Mouse (Mus musculus) stomach, embryonic 14.5 days (tissue): ENCODE data around the gene Kcnma1. TPM values are rescaled to one million over a fixed set of nuclear protein-coding genes. Genes with fewer than 3 reads are reported as not detected.

Source experiments
- ATAC-seq: fragments of 200-750 bp; cut with Nextera tagmentation; 2 replicates; pipeline ENCODE4 v1.8.0; 2017; ENCODE audit warnings: low read depth, moderate TSS enrichment; ENCODE audit not compliant: insufficient number of reproducible peaks, insufficient read depth, low FRiP score
- H3K27ac ChIP-seq: fragments of 300-500 bp; sonication (generic); 2 replicates; pipeline ENCODE4 v1.5.1; 2014; ENCODE audit warnings: mild to moderate bottlenecking, low read length, moderate library complexity, mixed read lengths
- H3K27me3 ChIP-seq: fragments of 300-500 bp; sonication (generic); 2 replicates; pipeline ENCODE4 v1.6.1; 2014; ENCODE audit warnings: low read length, control low read depth, mixed read lengths; ENCODE audit not compliant: control insufficient read depth, insufficient read depth
- H3K36me3 ChIP-seq: fragments of 300-500 bp; sonication (generic); 2 replicates; pipeline ENCODE4 v1.6.1; 2014; ENCODE audit warnings: mild to moderate bottlenecking, control low read depth, low read length, moderate library complexity, mixed read lengths; ENCODE audit not compliant: control insufficient read depth, insufficient read depth
- H3K4me1 ChIP-seq: fragments of 300-500 bp; sonication (generic); 2 replicates; pipeline ENCODE4 v1.6.1; 2014; ENCODE audit warnings: low read length, control low read depth, mixed read lengths; ENCODE audit not compliant: control insufficient read depth, insufficient read depth
- H3K4me2 ChIP-seq: fragments of 300-500 bp; sonication (generic); replicated peaks from 2 replicates; pipeline ENCODE4 v1.6.1; 2014; ENCODE audit warnings: low read depth, low read length, control low read depth
- H3K4me3 ChIP-seq: fragments of 300-500 bp; sonication (generic); 2 replicates; pipeline ENCODE4 v1.5.1; 2014; ENCODE audit warnings: low read depth, low read length, control low read depth
- H3K9ac ChIP-seq: fragments of 300-500 bp; sonication (generic); replicated peaks from 2 replicates; pipeline ENCODE4 v1.6.1; 2014; ENCODE audit warnings: low read depth, mild to moderate bottlenecking, control low read depth, low read length, moderate library complexity, mixed read lengths
- H3K9me3 ChIP-seq: fragments of 300-500 bp; sonication (generic); 2 replicates; pipeline ENCODE4 v1.6.1; 2016; ENCODE audit warnings: low read depth, low read length, control low read depth; ENCODE audit not compliant: control insufficient read depth
- WGBS: fragments of 180-500 bp; shearing (Covaris S2); extraction: QIAGEN DNeasy Blood & Tissue Kit; methylation state at CpG from one replicate; pipeline ENCODE4 v1.1.7; 2014; 5-methylcytosine and 5-hydroxymethylcytosine counted together
- polyA plus RNA-seq: library from polyadenylated mRNA; unstranded; fragments of >200 nt; fragmentation: Nextera tagmentation; extraction: Ambion mirVana; gene quantifications from 2 replicates; pipeline ENCODE4 v1.2.1, GENCODE M21; 2014

Kcnma1 gene
- polyA plus RNA-seq, 1 experiment from 2014 or later = 14.4 TPM

DNA sequence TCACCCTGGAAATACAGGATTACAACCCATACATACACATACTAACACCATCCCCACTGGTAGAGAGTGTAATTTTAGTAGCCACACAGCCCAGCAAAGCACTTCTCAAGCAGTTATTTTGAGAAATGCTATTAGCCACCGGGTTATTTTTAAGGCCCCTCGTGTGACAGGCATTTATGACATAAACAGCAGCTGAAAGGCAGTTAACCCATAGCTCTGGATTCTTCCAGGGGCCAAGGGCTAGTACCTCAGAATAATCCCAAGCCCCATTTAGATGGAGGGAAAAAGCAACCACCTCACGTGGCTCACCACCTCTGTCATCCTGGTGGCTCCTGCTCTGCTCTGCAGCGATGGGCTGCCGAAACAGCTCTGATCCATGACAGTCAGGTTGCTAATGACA is 136.7 kb downstream of the Kcnma1 start:
- no peak overlapping the region for H3K9ac ChIP-seq
- H3K4me3 ChIP-seq = no peak overlapping the region
- ATAC-seq = no peak
- no peaks in the 10 kb centered on the region for H3K27me3 ChIP-seq
- H3K4me1 ChIP-seq = no peaks in the 10 kb centered on the region
- 72% methylated on average over 5 of the region's 5 CpGs for WGBS
- no peak overlapping the region for H3K27ac ChIP-seq
- no peaks in the 10 kb centered on the region for H3K36me3 ChIP-seq
- H3K4me2 ChIP-seq = no peak overlapping the region
- no peaks in the 10 kb centered on the region for H3K9me3 ChIP-seq

DNA sequence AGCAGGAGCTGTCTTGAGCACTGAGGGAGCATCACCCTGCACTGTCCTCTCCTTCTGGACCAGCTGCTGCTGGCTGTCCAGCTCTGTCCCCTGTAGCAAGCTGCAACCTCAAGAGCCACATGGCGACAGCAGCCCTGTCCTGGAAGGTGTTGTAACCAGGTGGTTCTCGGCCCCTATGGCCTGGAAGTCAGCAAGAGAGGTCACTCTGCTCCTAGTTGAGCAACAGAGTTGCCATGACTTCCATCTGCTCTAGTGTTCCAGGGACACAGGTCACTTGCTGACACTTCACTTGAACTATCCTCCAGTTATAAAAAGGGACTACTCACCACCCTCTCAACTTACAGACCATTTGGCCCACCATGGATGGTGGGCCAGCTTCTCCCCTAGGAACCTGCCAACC is 139.7 kb downstream of the Kcnma1 start:
- H3K36me3 ChIP-seq = no peaks in the 10 kb centered on the region
- H3K9me3 ChIP-seq = no peaks in the 10 kb centered on the region
- H3K27ac ChIP-seq = no peak overlapping the region
- H3K9ac ChIP-seq = no peak overlapping the region
- ATAC-seq = no peak
- H3K27me3 ChIP-seq = no peaks in the 10 kb centered on the region
- no peak overlapping the region for H3K4me2 ChIP-seq
- no peak overlapping the region for H3K4me3 ChIP-seq
- H3K4me1 ChIP-seq = no peaks in the 10 kb centered on the region
- WGBS = 72% methylated on average over 2 of the region's 2 CpGs

GRCm38 (mm10) chr14:23857034-23857433 is 157.3 kb downstream of the Kcnma1 start:
- no peaks in the 10 kb centered on the region for H3K4me1 ChIP-seq
- H3K9ac ChIP-seq = no peak overlapping the region
- ATAC-seq = no peak
- H3K4me3 ChIP-seq = no peak overlapping the region
- no peak overlapping the region for H3K27ac ChIP-seq
- no peak overlapping the region for H3K4me2 ChIP-seq
- H3K27me3 ChIP-seq = no peaks in the 10 kb centered on the region
- H3K9me3 ChIP-seq = no peaks in the 10 kb centered on the region
- no peaks in the 10 kb centered on the region for H3K36me3 ChIP-seq
- WGBS = 79% methylated on average over 4 of the region's 4 CpGs

DNA sequence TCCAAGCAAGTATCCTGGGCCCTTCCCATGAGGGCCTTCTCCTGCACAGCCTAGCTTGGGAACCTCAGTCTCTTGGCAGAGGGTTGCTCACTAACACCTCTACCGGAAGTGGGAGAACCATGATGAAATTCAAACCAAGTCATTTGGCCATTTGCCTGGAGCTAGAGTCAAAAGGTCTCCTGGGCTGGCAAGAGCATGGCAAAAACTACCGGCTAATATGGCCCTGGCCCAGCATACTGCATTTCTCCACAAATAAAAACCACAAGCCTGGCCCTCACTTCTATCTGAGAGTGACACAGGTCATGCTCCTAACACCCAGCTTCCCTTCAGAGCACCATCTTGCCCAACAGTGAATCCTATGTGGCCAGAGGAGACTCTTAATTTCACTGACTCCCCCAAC is 159.3 kb downstream of the Kcnma1 start:
- no peak overlapping the region for H3K27ac ChIP-seq
- WGBS = 83% methylated on average over 2 of the region's 2 CpGs
- no peaks in the 10 kb centered on the region for H3K9me3 ChIP-seq
- ATAC-seq = no peak
- H3K9ac ChIP-seq = no peak overlapping the region
- no peaks in the 10 kb centered on the region for H3K4me1 ChIP-seq
- no peaks in the 10 kb centered on the region for H3K27me3 ChIP-seq
- no peak overlapping the region for H3K4me2 ChIP-seq
- no peaks in the 10 kb centered on the region for H3K36me3 ChIP-seq
- H3K4me3 ChIP-seq = no peak overlapping the region

GRCm38 (mm10) chr14:23848529-23849141 is 165.7 kb downstream of the Kcnma1 start:
- Histone ChIP-seq H3K27me3 (no peaks in the 10 kb centered on the region), H3K4me1 (no peaks in the 10 kb centered on the region), H3K9me3 (no peaks in the 10 kb centered on the region), H3K4me2 (no peak overlapping the region), H3K9ac (no peak overlapping the region), H3K36me3 (no peaks in the 10 kb centered on the region), H3K4me3 (no peak overlapping the region), H3K27ac (no peak overlapping the region)
- ATAC-seq = no peak
- WGBS = 35% methylated on average over 6 of the region's 6 CpGs

DNA sequence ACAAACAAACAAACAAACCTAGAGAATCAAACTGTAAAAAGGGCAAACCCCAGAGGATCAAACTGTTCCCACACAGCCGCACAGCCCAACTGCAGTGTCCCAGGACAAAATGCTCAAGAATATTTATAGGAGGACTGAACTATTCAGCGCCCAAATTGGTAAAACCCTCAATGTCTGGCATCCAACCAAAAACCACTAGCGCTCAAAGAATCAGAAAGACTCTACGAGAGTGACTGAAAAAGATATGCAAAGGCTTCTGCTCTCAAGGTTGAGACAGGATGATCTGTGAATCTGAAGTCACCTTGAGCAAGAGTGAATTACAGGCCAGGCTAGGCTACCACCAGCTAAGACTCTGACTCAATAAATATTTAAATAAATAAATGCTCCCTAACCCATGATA is 167.6 kb downstream of the Kcnma1 start:
- WGBS = 87% methylated on average over 4 of the region's 4 CpGs
- H3K27me3 ChIP-seq = no peaks in the 10 kb centered on the region
- H3K4me3 ChIP-seq = no peak overlapping the region
- H3K4me1 ChIP-seq = no peaks in the 10 kb centered on the region
- H3K27ac ChIP-seq = no peak overlapping the region
- H3K4me2 ChIP-seq = no peak overlapping the region
- no peaks in the 10 kb centered on the region for H3K36me3 ChIP-seq
- no peaks in the 10 kb centered on the region for H3K9me3 ChIP-seq
- H3K9ac ChIP-seq = no peak overlapping the region
- ATAC-seq = no peak

GRCm38 (mm10) chr14:23842025-23842424 is 172.3 kb downstream of the Kcnma1 start:
- Histone ChIP-seq H3K36me3 (no peaks in the 10 kb centered on the region), H3K4me3 (no peak overlapping the region), H3K27me3 (no peaks in the 10 kb centered on the region), H3K4me1 (no peaks in the 10 kb centered on the region), H3K4me2 (no peak overlapping the region), H3K9ac (no peak overlapping the region), H3K27ac (no peak overlapping the region), H3K9me3 (no peaks in the 10 kb centered on the region)
- no peak for ATAC-seq
- 79% methylated on average over 3 of the region's 3 CpGs for WGBS

DNA sequence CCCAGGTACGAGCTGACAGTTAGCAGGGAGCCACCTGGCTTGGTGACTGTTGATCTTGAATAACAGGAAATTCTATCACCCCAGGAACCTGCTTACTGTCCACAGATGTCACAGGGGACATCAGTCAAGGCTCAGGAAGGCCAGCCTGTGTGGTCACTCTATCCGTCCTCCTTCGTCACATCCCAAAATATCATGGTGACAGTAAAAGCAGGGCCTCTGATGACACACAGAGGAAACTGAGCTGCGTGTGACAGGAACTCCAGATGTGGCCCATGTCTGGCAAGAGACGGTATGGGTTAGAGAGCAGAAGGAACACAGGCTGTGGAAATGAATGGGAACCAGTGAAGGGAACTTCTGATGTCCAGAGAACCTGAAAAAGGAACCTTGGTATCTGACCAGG is 174.7 kb downstream of the Kcnma1 start:
- no peak overlapping the region for H3K4me2 ChIP-seq
- no peaks in the 10 kb centered on the region for H3K36me3 ChIP-seq
- WGBS = 71% methylated on average over 5 of the region's 5 CpGs
- H3K9ac ChIP-seq = no peak overlapping the region
- no peaks in the 10 kb centered on the region for H3K4me1 ChIP-seq
- no peaks in the 10 kb centered on the region for H3K27me3 ChIP-seq
- H3K4me3 ChIP-seq = no peak overlapping the region
- H3K27ac ChIP-seq = no peak overlapping the region
- H3K9me3 ChIP-seq = no peaks in the 10 kb centered on the region
- ATAC-seq = no peak

DNA sequence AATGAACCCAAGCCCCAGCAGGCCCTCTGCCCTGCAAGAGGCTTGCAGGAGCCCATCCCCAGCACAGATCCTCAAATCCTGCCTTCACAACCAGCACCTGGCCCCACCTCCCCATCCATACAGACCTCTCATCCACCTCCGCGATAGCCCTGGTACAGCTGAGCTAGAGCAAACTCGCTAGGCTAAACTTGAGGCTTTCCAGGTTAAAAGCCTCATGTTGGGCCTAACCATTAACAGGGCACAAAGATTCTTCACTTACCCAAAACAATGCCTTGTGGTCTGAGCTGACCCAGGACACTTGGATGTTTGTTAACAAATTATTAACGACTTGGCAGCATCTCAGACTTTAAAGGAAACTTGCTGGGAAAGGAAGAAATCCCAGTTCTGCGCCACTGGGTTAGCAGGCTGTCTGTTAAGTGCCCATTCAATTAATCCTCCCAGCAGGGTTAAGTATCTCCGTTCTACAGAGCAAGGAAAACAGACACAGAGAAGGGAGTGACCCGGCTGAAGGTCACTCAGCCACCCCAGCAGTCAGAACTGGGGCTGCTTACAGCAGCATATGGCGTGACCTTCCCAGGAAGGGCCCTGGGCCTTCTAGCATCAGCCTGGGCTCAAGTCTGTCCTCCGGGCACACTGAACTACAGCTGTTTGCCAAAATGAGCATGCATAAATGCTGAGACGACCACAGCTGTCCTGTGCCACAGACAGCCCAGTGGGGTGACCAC is 178.7 kb downstream of the Kcnma1 start:
- Histone ChIP-seq H3K4me1 (no peaks in the 10 kb centered on the region), H3K36me3 (no peaks in the 10 kb centered on the region), H3K27ac (no peak overlapping the region), H3K9me3 (no peaks in the 10 kb centered on the region), H3K27me3 (no peaks in the 10 kb centered on the region), H3K9ac (no peak overlapping the region), H3K4me2 (no peak overlapping the region), H3K4me3 (no peak overlapping the region)
- no peak for ATAC-seq
- 37% methylated on average over 10 of the region's 10 CpGs for WGBS
